Mouse (Mus musculus): ENCODE data around the gene BC024978.

Gene BC024978

DNA sequence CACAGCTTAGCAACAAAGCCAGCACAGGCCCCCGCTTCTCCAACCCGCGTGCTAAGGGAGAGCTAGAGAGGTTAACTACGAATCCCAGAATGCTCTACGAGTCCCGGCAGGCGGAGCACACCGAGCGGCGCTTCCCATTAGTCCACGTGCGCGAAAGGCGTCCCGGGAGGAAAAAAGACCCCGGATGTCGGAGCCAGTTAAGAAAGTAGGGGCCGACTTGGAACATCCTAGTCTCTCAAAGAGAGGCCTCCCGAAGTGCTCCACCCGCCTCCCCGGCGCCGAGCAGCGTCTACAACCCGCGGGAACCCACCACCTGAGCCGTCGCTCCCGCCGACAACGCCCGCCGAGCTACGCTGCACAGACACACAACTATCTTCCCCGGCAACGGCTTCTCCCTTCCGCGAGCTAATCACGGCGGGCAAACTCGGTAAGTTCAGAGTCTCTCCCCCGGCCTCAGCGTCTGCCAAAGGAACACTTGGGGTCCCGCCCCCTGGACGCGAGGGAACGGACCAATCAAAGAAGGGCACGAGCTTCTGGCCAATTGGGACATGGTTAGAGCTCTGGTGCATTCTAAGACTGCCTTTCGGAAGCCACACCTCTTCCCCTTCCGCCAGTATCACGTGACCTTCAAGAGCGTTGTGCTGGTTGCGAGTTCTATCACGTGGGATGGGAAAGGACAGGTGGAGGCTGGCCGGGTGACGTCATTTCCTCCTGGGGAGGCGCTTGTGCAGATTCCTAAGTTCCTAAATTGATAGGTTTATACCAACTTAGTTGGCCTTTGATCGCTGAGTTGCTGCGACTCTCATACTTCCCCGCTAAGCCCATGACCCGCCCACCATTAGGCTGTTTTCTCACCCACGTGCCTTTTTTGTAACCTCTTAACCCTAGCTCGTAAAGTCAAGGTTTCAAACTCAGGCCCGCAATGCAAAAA lies at the start of gene BC024978, which contains the start of gene Snrpa:
Gene BC024978 (plus strand): TSS at position 101 of the 931 bp plus-strand sequence.
Gene Snrpa (minus strand): TSS at position 591 of the 931 bp plus-strand sequence.
- DNase-seq, result peak; percentile 91

DNA sequence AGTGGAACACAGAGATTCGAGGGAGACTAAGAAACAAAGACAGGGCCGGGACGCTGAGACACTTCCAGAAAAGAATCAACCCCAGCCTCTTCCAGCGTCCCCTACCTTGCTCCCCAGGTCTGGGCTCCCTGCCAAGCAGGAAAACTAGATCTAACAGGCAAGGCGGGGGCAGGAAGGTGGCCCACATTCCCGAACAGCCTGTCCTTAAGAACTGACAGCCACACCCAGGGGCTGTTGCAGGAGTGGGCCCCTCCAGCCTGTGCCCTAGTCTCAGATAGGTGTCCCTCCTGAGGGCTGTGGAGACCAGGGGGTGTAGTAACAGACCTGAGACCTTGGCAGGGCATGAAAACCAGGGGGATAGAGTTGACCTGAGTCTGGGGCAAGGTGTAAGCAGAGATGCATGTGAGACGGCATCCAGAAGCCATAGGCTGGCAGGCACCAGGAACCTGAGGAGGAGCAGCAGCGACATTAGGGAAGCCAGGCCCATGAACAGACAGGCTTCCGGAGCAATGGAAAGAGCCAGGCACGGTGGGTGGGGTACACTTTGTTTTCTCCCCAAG lies 42.3 kb upstream of the BC024978 start, which contains the start of gene Cyp2t4:
Gene Cyp2t4 (plus strand): TSS at position 510 of the 560 bp plus-strand sequence.
- DNase-seq, result peak; percentile 22

DNA sequence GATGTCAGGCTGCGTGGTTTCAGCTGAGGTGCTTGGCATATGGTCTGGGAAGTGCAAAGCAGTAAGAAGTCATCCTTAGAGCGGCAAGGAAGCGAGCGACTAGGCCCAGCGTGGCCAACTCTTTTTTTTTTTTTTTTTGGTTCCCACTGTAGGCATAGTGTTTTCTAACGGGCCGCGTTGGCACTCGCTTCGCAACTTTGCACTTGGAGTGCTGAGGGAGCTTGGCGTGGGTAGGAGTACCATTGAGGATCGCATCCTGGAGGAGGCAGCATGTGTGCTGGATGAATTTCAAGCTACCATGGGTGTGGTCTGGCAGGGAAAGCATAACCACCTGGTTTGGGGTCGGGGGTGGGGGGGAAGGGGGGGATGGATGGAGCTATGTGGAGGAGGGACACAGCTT lies 39.6 kb upstream of the BC024978 start:
- DNase-seq, result no peak

DNA sequence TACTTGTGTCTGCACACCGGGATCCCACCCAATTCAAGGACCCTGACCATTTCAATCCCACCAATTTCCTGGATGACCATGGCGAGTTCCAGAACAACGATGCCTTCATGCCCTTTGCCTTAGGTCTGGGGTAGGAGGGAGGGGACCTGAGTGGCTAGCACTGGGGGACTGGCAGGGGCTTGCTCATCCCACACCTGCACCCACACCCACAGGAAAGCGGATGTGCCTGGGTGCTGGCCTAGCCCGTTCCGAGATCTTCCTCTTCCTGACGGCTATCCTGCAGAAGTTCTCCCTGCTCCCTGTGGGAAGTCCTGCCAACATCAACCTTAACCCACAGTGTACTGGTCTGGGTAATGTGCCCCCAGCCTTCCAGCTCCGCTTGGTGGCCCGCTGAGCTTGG lies 37.4 kb upstream of the BC024978 start:
- no peak for DNase-seq

DNA sequence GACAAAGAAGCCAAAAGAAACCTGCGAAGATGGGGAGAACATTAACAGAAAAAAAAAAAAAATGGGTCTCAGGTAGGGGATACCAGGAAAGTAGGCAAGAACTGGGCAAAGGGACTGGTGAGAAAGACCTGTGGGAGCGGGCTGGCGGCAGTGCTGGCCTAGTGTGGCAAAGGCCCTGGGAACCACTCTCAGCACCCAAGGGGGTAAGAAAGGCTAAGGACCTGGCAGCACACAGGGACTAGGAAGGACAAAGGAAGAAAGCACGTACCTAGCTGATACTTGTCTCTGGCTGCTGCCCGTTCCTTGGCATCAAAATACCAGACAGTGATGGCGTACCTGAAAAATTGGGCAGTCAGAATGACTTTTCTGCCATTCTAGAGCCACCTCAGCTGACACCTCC lies 36.3 kb upstream of the BC024978 start:
- DNase-seq, result peak; percentile 14

DNA sequence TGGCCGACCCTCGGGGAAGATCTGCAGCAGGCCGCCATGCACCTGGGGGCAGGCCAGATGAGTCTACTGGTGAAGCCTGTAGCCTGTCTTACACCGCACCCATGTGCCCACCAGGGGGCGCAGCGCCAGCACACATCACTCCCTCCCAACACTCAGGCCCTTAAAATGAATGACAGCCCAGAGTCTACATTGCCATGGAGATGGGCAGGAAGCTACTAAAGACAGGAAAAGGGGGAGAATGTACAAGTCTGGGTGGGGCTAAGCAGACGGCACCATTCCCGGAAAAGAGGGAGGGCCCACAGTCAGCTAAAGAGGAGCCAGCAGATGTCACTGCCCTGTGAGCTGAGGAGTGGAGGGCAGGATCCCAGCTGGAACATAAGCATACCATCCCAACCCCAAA lies 35.7 kb upstream of the BC024978 start:
- DNase-seq, result peak; percentile 82

DNA sequence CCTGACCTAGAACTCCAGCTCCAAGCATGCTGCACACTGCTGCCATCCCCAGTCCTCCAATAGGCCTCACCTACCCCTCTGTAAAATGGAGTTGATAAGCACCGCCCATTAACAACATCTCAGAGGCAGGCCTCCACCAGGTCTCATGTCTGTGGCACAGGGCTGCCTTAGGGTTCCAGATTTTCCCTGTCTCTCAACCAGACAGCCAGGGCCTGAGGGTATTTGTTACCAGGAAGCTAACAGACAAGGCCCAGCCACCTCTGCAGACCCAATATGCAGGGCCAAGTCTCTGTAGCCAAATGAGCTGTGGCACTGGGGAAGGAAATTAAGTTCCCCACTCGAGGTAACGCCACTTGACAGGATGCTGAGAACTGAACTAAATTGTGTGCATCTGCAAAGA lies 34.7 kb upstream of the BC024978 start:
- DNase-seq, result peak; percentile 9

DNA sequence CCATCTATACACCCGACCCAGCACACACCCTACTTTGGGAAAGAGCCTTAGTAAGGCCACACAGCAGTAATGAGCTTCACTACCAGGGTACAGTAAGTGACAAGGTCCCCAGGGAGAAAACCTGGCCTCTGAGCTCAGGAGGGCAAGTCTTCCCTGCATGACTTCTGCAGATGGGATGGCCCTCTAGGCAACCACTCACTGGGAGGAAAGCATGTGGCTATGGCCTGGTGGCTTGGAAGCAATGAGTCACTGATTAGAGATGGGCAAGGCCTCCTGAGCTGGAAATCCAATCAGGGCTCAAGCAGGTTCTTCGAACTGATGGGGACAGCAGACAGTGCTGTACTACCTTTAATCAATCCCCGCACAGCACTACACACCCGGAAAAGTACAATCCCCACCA lies 33.8 kb upstream of the BC024978 start:
- peak; percentile 25 for DNase-seq

DNA sequence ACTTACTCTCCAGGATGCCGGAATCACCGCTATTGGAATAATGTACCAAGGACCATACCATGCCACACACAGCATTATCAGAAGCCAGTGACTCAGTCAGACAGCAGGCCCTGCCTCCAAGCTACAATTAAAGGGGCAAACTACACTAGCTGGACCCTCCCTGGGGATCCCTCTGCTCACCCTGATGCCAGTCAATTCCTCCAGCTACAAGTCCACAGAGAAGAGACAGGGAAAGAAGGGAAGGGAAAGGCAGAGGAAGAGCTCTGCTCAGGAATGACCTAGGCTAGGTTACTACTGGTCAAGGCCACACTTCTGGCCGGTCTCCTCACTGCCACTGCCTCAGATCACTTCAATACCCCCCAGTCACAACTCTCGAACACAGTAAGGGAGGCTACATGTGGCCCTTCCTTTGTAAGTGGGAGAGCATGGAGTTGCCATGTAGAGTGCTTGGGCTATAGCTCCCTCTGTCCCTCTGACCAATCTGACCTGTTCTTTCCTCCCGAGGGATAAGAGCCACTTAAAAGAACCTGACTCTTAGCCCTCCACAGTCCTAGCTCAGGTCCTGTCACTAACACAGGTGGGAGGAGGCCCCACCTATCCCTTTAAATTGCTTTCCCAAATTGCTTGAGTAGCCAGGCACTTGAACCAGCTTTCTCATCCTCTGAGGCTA lies 32.7 kb upstream of the BC024978 start:
- DNase-seq, result peak; percentile 14

DNA sequence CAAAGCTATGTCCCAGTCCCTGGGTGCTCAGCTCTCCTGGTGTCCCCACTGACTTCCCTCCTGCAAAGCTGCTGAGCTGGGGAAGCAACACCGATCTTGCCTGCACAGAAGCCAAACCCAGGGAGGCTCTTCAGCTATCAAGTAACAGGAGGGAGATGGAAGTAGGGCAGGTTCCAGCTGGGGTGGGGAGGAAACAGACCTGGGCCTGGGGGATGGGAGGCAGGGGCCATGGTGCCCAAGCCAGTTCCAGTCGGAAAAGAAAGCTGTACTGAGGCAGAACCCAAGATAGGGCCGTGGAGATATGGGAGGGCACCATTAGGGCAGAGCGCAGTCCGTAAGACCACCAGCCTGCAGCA lies 32.2 kb upstream of the BC024978 start:
- peak; percentile 25 for DNase-seq

DNA sequence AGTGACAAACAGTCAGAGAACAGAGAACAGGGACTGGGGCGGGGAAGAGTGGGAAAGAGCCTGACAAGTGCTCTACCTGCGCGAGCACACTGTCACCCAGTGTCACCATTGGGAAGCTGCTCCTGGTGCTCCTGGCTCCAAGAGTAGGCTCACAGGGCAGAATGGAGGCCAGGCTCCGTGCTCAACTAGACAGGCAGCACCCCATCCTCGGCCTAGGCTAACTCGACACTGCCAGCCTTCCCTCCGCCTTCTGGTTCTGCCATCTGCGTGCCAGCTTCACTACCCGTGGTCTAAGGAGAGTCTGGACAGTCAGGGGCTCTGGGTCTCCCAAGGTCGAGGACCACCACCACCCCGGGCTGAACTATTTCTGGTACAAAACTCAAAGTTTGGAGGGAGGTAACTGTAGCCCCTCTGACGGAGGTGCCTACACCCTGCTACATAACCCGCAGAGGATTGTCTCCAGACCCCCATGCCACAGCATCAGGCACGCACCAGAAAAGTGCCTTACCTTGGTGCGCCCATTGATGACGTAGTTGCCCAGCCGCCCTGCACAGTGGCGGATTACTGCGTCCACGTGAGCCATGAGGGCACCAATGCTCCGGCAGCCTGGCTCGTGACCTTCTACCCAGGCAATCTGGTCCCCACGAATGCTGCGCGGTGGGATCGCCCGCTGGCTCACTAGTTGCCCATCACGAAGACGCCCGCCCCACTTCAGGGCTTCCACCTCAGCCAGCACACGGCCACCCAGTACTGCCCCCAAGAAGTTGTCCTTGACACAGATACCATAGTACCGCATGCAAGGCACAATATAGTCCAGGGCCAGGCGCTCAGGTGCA lies 31.3 kb upstream of the BC024978 start:
- DNase-seq, result peak; percentile 59

DNA sequence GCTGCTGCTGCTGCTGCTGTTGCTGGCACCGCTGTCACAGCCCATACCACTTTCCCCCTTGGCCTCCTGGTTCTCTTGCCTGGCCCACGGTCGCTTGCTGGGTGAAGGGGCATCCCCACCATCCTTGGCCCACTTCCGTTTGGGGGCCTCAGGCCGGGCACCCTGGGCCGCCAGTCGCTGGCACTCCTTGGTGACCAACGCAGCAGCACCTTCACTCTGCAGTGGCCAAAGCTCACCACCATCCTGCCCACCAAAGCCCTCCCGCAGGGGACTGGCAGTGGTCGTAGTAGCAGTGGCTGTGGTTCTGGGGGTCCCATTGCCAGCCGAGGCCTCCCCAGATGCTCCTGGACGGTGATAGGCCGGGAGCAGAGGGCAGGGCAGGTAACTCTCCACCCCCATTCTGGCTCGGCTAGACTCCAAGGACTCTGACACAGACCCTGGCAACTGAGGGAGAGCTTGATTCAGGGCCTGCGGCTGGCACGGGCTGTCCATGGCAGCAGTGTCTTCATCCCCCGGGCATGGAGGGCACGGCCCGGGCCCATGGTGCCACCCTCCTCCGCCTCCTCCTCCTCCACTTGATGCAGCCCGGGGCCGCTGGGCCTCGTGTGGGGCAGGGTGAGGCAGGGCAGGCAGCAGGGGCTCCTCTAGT lies 30.4 kb upstream of the BC024978 start:
- DNase-seq, result peak; percentile 66

DNA sequence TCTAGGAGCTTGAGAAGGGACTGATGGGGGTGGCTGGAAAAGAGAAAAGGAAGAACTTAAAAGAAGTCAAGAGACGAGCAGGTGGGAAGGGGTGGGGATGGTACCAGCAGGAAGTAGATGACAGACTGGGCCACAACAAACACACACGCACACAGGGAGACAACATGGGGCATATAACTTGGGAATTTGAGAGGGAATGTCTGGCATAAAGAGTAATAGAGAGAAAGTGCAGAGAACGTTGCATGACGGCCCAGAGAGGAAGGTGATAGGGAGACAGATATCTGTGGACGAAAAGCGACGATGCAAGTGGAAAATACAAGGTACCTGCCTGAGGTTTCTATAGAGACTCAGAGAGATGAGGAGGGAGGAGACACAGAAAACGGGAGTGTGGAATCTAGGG lies 29.9 kb upstream of the BC024978 start:
- DNase-seq, result no peak

DNA sequence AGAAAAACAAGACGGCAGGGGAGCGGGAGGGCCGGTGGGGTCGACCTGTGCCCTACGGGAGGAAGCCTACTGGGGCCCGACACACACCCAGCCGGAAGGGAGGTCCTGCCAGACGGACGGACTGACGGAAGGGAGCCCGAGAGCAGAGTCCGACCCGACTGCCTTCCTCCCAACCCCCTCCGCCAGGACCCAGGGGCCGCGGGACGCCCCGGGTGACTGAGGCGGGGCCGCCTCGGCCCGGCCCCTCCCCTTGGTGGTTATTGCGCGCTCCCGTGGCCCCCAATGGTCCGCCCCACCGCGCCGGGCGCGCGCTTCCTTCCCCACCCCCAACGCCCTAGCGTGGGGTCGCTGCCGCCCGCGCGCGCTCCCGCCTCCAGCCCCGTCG lies 29.4 kb upstream of the BC024978 start:
- DNase-seq, result peak; percentile 83

DNA sequence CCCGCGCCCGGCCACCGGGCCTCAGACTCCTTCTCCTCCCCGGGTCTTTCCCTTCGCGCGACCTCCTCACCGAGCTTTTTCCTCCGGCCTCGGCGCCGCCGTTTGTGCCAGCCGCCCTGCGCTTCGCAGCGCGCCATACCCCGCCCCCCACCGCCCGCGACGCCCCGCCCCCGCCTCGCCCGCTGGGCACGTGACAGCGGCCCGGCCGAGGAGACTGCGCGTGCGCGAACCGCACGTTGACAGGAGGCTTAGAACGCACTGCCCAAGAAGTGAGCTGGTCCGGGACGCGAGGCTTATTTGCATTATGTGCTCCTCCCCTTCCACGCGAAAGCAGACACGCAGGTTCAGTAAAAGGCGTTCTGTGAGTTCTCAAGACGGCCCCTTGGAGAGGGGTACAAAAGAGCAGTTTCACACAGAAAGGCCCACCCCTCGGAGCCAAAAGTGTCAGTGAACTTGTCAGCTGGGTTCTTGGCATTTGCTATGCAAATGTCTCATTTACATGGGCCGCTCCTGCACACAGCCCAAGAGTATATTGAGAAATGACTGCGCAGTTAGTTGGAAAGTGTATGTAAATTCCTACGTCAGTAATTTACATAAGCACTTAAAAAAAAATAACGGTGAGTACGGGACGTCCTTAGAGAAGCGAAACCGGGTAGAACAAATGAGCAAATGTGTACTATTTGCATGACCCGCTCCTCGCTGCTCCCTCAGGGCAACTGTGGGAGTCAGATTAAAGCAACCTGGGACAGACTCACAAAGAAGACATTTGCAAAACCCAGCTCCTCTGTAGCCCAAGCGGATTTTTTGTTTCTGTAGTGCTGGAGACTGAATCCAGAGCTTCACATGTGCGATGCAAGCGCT lies 28.7 kb upstream of the BC024978 start, which contains the start of gene Egln2:
Gene Egln2 (minus strand): TSS at position 189 of the 861 bp plus-strand sequence.
- peak; percentile 94 for DNase-seq

DNA sequence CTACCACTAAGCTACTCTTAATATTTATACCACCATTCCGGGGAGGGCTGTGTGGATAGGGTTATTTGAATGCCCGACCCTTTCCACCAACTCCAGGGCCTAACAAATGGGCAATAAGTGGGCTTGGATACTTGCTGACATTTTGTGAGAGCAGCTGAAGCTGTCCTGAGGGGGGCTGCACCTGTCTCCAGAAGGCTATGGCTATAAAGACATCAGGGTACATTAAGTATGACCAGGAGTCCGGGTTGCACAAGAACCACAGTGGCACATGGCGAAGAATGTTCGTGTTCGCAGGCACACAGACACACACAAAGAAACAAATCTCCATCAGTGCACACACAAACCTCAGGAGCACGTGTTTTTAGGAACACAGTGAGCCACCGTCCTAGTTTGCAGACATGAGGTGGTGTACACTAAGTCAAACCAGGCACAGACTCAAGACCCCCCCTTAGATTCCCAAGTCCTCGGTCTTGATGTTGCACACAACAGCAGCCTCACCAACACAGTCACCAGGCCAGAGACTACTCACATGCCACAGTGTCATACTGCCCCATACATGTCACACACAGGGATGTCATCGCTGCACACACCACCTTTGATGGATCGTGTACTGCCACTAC lies 28.0 kb upstream of the BC024978 start:
- DNase-seq, result peak; percentile 27

DNA sequence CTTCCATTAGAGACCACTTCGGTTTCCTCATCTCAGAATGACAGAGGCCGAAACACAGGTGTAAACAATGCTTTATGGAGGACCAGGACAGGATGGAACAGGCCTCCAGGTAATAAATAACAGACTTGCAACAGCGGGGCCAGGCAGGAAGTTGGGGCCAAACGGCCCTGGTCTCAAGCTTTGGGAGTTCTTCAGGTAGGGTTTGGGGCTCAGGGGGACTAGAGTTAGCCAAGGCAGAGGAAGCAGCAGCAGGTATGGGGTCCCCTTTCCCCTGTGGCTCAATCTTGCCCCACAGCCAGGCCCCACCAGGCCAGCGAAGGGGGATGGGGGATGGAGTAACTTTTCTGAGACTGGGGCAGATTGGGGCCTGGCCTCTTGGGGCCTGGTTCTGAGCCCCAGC lies 27.2 kb upstream of the BC024978 start:
- DNase-seq, result peak; percentile 26

DNA sequence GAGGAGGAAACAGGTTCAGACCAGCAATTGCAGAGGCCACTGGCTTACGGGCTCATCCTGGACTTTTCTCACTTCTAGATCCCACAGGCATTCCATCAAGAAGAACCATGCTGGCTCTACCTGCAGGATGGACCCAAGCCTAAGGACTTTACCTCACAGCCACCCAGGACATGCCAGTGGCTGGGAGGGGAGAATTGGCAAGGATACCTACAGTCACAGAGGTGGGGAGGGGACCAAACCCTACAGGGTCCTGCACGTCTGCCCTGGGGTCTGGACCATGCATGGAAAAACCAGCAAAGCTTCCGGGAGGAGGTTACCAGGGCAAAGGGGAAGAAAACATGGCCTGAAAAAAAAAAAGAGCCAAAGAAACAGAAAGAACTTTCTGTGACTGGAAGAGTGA lies 24.6 kb upstream of the BC024978 start:
- no peak for DNase-seq

DNA sequence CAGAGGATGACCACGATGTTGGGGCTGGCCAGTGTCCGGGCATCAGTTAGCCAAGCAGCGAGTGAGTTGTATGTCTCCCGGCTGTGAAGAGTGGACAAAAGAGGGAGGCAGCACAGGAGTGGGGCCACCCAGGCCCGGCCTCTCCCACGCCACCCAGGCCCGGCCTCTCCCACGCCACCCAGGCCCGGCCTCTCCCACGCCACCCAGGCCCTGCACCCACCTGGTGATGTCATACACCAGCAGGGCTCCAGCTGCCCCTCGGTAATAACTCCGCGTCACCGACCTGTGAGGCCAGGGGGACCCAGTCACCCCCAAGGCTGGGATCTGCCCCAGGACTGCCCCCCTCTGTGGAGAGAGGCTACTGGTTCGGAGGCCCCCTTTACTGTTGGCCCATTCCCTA lies 21.1 kb upstream of the BC024978 start:
- no peak for DNase-seq

DNA sequence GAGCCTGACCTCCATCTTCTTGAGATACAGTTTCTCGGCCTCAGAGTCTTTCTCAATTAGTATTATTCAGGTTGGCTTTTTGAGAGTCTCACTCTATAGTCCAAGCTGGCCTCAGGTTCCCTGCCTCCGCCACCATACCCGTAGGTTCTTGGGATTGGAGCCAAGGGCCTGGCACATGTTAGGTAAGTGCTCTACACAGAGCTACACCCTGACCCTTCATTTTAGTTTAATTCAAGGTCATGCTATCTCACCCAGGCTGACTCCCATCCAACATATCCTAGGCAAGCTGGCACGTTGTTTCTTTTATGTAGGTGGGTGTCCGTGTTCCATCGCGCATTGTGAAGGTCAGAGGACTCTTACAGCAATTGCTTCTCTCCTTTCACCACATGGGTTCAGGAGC lies 20.7 kb upstream of the BC024978 start:
- no peak for DNase-seq

DNA sequence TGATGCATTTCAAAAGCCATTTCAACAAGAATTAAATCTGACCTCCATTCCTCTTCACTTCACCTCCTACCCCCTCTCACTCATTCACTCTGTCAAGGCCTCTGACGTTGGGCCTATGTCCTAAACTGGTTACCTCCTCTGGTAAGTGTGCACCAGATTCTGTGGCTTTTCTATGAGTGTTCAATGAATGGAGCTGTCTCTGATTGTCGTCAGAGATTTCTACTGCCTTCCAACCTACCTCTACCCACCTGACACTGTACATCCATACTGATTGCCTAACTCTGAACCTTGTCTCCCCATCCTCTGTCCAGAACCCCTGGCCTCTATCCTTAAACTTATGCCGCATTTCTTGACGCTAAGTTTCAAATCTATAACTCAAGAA lies 17.6 kb upstream of the BC024978 start:
- no peak for DNase-seq
